ENCODE assay signal across 16 mouse cellular contexts in genomic region chr11:54051161-54051560, GRCm38 (mm10). TPM values are rescaled to one million over a fixed set of nuclear protein-coding genes. Genes with fewer than 3 reads are reported as not detected.
"Had no signal": no experiment of that assay in that cellular context is flagged by ENCODE, and none has a peak within 500 bp of the region (broad histone marks: within the 10 kb centered on the region; RNA-seq: fewer than 3 reads in every experiment).

No protein-coding gene starts in this region.

- H3K9ac ChIP-seq: limb, embryonic 15.5 days; liver, embryonic 12.5 days; lung, embryonic 14.5 days; midbrain, embryonic 13.5 days; neural tube, embryonic 12.5 days had no signal

- H3K27me3 ChIP-seq: limb, embryonic 15.5 days; midbrain, embryonic 13.5 days; neural tube, embryonic 12.5 days had no signal

- H3K4me3 ChIP-seq: layer of hippocampus, adult 2 months; left cerebral cortex, adult 2 months; limb, embryonic 15.5 days; liver, embryonic 12.5 days; megakaryocyte, embryonic 14.5 days; midbrain, embryonic 13.5 days; neural tube, embryonic 12.5 days had no signal

- H3K4me2 ChIP-seq: limb, embryonic 15.5 days; liver, embryonic 12.5 days; lung, embryonic 14.5 days; midbrain, embryonic 13.5 days; neural tube, embryonic 12.5 days had no signal

- DNase-seq: lung, embryonic 14.5 days; lung, postnatal 10 days; lung, postnatal 4 days; right cerebral cortex, postnatal 4 days; spleen, adult 18-20 months; thymus, adult 18-20 months; thymus, postnatal 14 days had no signal

- ATAC-seq: hindbrain, postnatal 0 days; liver, embryonic 12.5 days; midbrain, embryonic 13.5 days had no signal

- H3K36me3 ChIP-seq: liver, embryonic 12.5 days; midbrain, embryonic 13.5 days; neural tube, embryonic 12.5 days had no signal

- H3K4me1 ChIP-seq: limb, embryonic 15.5 days; midbrain, embryonic 13.5 days; neural tube, embryonic 12.5 days had no signal

- H3K27ac ChIP-seq: hindbrain, postnatal 0 days; left cerebral cortex, adult 2 months; limb, embryonic 15.5 days; liver, embryonic 12.5 days; midbrain, embryonic 13.5 days; neural tube, embryonic 12.5 days had no signal

- H3K9me3 ChIP-seq: limb, embryonic 15.5 days; liver, embryonic 12.5 days; megakaryocyte, embryonic 14.5 days; midbrain, embryonic 13.5 days; neural tube, embryonic 12.5 days had no signal

RNA-seq across cellular contexts. Expression of gene P4ha2, which starts 48.7 kb away (rescaled TPM):
- total RNA-seq: neutrophil, adult 5-6 weeks had no signal
